Comparison of ENCODE assay signal across 8 mouse cellular contexts in the genomic region with DNA sequence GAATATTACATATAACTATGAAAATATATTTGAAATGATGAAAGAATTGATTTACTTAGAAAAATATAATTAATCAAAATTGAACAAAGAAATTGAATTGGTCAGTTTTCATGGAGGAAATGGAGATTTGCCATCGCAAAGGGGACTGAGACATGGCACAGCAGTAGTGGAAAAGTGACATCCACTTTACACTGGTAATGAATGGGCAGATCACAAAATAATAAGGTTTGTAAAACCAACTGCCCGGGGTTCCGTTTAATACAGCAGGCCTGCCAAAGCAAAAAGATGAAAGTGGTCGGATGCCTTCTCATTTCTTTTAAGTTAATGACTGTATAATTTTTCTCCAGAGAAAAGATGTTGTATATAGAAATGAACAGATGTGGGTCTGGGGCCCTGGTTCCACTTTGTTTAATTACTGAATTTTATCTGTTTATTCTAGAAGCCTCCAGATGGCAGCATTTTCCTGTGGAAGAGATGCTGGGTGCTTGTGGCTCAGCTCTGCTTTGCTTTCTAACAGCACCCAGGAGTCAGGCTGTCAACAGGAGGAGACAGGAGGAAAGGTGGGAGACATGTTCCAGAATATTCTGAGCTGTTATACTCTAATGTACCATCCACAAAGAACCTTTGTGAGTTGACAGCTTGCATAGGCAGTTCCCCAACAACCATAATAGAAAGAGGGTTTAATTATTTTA.
DNase-seq lines count a peak whose midpoint lies in the region; ATAC-seq and TF ChIP-seq lines count a peak whose summit lies in the region.

No protein-coding gene starts in this region.

- H3K27me3 ChIP-seq in cerebellum, adult 2 months (ENCODE audit: control insufficient read depth, insufficient read depth, low read length): no peaks in the 10 kb centered on the region
- H3K27me3 ChIP-seq in stomach, postnatal 0 days (ENCODE audit: control insufficient read depth, insufficient read depth, low read length): no peaks in the 10 kb centered on the region
- no peaks in the 10 kb centered on the region for H3K27me3 ChIP-seq in thymus, adult 2 months (ENCODE audit: control insufficient read depth, insufficient read depth, low read length)

- H3K4me3 ChIP-seq in cerebellum, adult 2 months (replicated peaks; ENCODE audit: insufficient read depth, low read depth, low read length): no peak overlapping the region
- no peak overlapping the region for H3K4me3 ChIP-seq in stomach, postnatal 0 days (ENCODE audit: low read depth, low read length)
- no peak overlapping the region for H3K4me3 ChIP-seq in thymus, adult 2 months (ENCODE audit: control insufficient read depth, insufficient read depth, low read length)

- peak; percentile 9 for DNase-seq in ovary, postnatal 36 days (ENCODE audit: low spot score)
- no peak for DNase-seq in ovary, adult 18-20 months (ENCODE audit: low spot score)
- peak; percentile 51 to 71 for DNase-seq in cerebellum, adult 2 months
- DNase-seq in frontal cortex, postnatal 10 days (ENCODE audit: low spot score in 2 of 2): peak; percentile 7 to 28
- peak; percentile 58 for DNase-seq in kidney, postnatal 10 days
- DNase-seq in lung, postnatal 25 days (ENCODE audit: low spot score): peak; percentile 10
- DNase-seq in stomach, postnatal 0 days (ENCODE audit: low spot score): no peak
- no peak for DNase-seq in thymus, adult 2 months

- H3K4me2 ChIP-seq in stomach, postnatal 0 days (replicated peaks; ENCODE audit: low read depth): no peak overlapping the region

- TF ChIP-seq EP300 in stomach, postnatal 0 days (optimal IDR thresholded peaks at IDR 0.05): no peak

- ATAC-seq in stomach, postnatal 0 days (ENCODE audit: low FRiP score, low TSS enrichment): no peak

- H3K4me1 ChIP-seq in cerebellum, adult 2 months (ENCODE audit: control insufficient read depth, insufficient read depth, low read length): no peaks in the 10 kb centered on the region
- no peaks in the 10 kb centered on the region for H3K4me1 ChIP-seq in stomach, postnatal 0 days (replicated peaks; ENCODE audit: control insufficient read depth, insufficient read depth)
- H3K4me1 ChIP-seq in thymus, adult 2 months (replicated peaks; ENCODE audit: control insufficient read depth, insufficient read depth, low read length): no peaks in the 10 kb centered on the region

- H3K36me3 ChIP-seq in stomach, postnatal 0 days (ENCODE audit: control insufficient read depth, insufficient read depth, low read length): no peaks in the 10 kb centered on the region
- no peaks in the 10 kb centered on the region for H3K36me3 ChIP-seq in thymus, adult 2 months (ENCODE audit: control insufficient read depth, insufficient read depth, low read length)

- no peak overlapping the region for H3K27ac ChIP-seq in cerebellum, adult 2 months (ENCODE audit: insufficient read depth, low read length)
- no peak overlapping the region for H3K27ac ChIP-seq in stomach, postnatal 0 days (replicated peaks)
- no peak overlapping the region for H3K27ac ChIP-seq in thymus, adult 2 months (ENCODE audit: control insufficient read depth, insufficient read depth, low read length)

- no peak for TF ChIP-seq POLR2A in cerebellum, adult 2 months (IDR thresholded peaks at IDR 0.05; ENCODE audit: borderline replicate concordance, insufficient read depth, low read length)
- no peak for TF ChIP-seq POLR2A in thymus, adult 2 months (IDR thresholded peaks at IDR 0.05; ENCODE audit: control insufficient read depth, extremely low read depth, insufficient read depth, low read length, poor library complexity)

- 52% methylated on average over 4 of the region's 4 CpGs for WGBS in cerebellum, adult 2 months
- WGBS in stomach, postnatal 0 days: 56% methylated on average over 4 of the region's 4 CpGs
- WGBS in thymus, adult 2 months: 85% methylated on average over 4 of the region's 4 CpGs

- H3K9ac ChIP-seq in stomach, postnatal 0 days (ENCODE audit: low read length): no peak overlapping the region

- TF ChIP-seq CTCF in cerebellum, adult 2 months (IDR thresholded peaks at IDR 0.05; ENCODE audit: borderline replicate concordance, insufficient read depth, low read depth, low read length): peak; percentile 69; the same call in 1 of the 2 replicates
- peak; percentile 73 for TF ChIP-seq CTCF in stomach, postnatal 0 days (IDR thresholded peaks at IDR 0.05; ENCODE audit: low read depth)
- TF ChIP-seq CTCF in thymus, adult 2 months (IDR thresholded peaks at IDR 0.05; ENCODE audit: borderline replicate concordance, control insufficient read depth, extremely low read depth, insufficient read depth, low read length, poor library complexity): no peak

- H3K9me3 ChIP-seq in stomach, postnatal 0 days (ENCODE audit: control insufficient read depth, low read length): no peaks in the 10 kb centered on the region

Comparison
In these comparisons a context has a peak if more than half of its experiments do, and no peak if none do; other contexts are left out.
1. DNase-seq: peak in ovary, postnatal 36 days (single experiment), cerebellum, adult 2 months (2 of 2), frontal cortex, postnatal 10 days (2 of 2), kidney, postnatal 10 days (single experiment) and lung, postnatal 25 days (single experiment); none in ovary, adult 18-20 months (single experiment), stomach, postnatal 0 days (single experiment) and thymus, adult 2 months (single experiment).